Mouse (Mus musculus): ENCODE results near the gene Emilin2.

Emilin2 gene

GRCm38 (mm10) chr17:71301413-71301812, 10.4 kb downstream of the Emilin2 start:
- DNase-seq (ENCODE audit: inconsistent age in 2 of 2, low spot score in 1 of 2), result no peak

- peak; percentile 26 to 83 for DNase-seq (ENCODE audit: inconsistent age in 2 of 2, low spot score in 1 of 2)
Observed at GRCm38 (mm10) chr17:71300338-71300737, 11.4 kb downstream of the Emilin2 start.

- DNase-seq (ENCODE audit: inconsistent age in 2 of 2, low spot score in 1 of 2), result peak; percentile 28 to 75
Observed at GRCm38 (mm10) chr17:71299879-71300278, 11.9 kb downstream of the Emilin2 start.

- DNase-seq (ENCODE audit: inconsistent age in 2 of 2, low spot score in 1 of 2), result no peak
Observed at GRCm38 (mm10) chr17:71294570-71294969, 17.2 kb downstream of the Emilin2 start.

DNA sequence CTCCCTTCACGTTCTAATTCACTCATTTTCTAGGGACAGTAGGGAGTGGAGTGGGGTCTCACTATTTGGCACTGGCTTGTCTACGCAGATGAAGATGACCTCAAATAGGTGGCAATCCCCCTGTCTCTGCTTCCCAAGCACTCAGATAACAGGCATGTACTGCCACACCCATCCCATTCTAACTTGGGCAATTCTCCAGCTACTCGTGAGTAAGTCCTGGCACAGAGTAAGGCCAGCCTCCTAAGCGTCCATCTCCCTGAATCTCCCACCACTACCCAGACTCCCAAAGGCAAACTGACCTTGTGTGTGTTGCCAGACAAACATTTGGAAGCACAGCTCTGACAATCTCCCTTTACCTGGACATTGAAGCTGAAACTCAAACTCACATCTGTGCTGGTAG, 18.9 kb downstream of the Emilin2 start:
- DNase-seq (ENCODE audit: inconsistent age in 2 of 2, low spot score in 1 of 2), result peak in 1 of 2 experiments; percentile 77

DNA sequence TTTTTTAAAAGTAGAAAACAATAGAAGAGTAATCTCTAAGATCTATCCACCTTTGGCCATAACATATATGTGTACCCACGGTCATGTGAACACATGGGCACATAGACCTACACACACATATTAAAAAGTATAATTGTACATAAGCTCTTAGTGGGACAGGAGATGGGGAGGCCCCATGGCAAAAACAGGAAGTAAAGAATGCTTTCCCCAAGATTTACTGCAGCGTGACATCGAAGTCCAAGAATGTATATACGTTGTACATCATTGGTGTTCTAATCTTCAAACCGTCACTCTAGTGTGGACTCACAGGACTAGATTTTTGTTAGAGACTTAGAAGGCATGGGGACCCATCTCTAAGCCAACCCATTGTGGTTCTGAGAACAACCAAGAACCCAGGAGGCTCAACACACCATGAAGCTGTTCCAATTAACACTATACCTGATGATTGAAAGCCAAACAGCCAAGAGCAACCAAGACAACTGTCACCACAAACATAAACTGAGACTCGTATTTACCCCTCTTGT, 19.8 kb downstream of the Emilin2 start:
- no peak for DNase-seq (ENCODE audit: inconsistent age in 2 of 2, low spot score in 1 of 2)

GRCm38 (mm10) chr17:71290486-71291410, 21.0 kb downstream of the Emilin2 start:
- DNase-seq (ENCODE audit: inconsistent age in 2 of 2, low spot score in 1 of 2), result no peak

DNA sequence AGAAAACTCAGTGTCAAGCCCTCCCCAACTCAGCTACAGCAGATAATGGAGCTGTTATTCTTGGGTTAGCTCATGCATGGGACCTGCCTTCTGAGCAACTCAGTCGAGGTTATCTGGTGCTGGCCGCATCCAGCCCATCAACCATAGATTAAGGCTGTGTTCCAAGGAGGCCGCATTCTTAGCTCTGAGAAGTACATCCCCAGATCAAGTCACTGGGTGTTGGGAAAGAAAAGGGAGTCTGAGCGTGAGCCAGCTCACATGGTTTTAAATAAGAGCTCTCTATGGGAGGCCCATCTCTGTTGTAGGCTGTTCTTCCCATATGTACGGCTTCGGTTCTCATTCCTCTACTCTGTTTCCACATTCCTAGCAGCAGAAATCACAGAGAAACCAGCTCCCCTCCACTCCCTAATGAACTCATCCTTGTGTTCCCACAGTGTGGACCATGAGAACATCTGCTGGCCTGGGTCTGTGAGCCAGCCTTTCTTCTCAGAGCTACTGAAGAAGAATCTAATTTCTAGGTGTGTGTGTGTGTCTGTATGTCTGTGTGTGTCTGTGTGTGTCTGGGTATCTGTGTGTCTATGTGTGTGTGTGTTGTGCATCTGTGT, 22.1 kb downstream of the Emilin2 start:
- no peak for DNase-seq (ENCODE audit: inconsistent age in 2 of 2, low spot score in 1 of 2)

DNA sequence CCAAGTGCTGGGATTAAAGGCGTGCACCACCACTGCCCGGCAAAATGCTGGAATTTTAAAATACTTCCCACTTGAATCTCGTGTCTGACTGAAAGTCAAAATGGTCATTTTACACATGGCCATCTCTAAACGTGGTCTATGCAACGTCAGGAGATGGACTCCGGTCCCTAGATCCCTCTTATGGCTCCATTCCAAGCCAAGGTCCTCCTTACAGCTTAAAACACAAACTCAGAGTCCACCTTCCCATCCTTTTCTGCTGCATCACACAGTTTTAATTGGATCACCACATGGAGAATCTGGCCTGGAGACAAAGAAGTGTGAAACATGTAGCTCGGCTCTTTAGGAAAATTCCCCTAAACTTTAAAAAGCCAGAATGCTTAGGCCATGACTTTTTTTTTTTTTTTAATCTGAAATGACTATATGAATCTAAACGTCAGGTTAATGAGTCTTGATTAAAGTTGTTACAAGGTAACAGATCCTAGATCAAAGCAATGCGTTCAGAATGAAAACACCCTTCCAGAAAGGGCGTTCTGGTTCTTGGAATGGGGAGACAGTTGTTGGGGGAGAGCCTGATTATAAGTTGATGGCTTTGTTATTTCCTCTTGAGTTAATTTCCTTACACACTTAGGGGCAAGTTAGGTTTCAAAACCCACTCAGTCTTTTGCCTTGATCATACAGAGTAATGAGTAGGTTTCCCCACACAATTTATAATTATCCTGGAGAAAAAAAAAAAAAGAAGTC, 22.8 kb downstream of the Emilin2 start:
- no peak for DNase-seq (ENCODE audit: inconsistent age in 2 of 2, low spot score in 1 of 2)

- DNase-seq (ENCODE audit: inconsistent age in 2 of 2, low spot score in 1 of 2), result no peak
Observed at GRCm38 (mm10) chr17:71288145-71288758, 23.5 kb downstream of the Emilin2 start.

DNA sequence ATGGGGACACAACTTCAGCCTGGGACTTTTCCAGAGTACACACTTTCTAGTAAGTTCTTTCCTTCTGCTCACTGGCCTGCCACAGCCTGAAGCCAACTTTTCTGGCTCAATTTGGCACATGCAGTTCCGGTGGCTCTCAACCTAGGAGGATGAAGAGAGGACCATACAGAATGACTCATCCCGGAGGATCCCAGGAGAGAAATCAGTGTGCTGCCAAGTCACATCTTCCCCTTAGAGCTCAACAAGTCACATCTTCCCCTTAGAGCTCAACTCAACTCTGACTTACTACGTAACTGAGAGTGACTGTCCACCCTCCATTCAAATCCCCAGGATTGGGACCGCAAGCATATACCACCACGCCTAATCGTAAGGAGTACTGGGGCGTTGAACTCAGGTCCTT, 24.2 kb downstream of the Emilin2 start:
- no peak for DNase-seq (ENCODE audit: inconsistent age in 2 of 2, low spot score in 1 of 2)

DNA sequence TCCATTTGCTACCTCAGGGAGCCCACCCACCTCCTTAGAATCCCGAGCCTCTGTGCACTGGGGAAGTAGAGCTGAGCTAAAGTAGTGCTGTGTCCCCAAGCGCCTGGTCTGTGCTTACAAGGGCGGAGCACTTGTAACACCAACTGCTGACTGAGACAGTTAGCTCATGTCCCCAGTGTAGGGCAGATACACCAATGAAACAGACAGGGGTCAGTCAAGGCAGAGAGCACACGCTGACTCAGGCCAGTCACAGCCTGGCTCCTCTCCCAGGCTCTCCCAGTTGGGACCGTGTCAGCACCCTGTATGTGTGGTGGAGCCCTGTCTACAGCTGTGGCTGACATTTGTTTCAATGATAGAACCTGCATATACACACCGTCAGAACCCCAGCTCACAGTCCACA, 25.8 kb downstream of the Emilin2 start:
- peak; percentile 16 to 64 for DNase-seq (ENCODE audit: inconsistent age in 2 of 2, low spot score in 1 of 2)

GRCm38 (mm10) chr17:71284890-71285289, 26.9 kb downstream of the Emilin2 start:
- DNase-seq (ENCODE audit: inconsistent age in 2 of 2, low spot score in 1 of 2), result no peak

GRCm38 (mm10) chr17:71283237-71283636, 28.5 kb downstream of the Emilin2 start:
- DNase-seq (ENCODE audit: inconsistent age in 2 of 2, low spot score in 1 of 2), result peak in 1 of 2 experiments; percentile 43

GRCm38 (mm10) chr17:71282716-71283115, 29.1 kb downstream of the Emilin2 start:
- DNase-seq (ENCODE audit: inconsistent age in 2 of 2, low spot score in 1 of 2), result no peak

DNA sequence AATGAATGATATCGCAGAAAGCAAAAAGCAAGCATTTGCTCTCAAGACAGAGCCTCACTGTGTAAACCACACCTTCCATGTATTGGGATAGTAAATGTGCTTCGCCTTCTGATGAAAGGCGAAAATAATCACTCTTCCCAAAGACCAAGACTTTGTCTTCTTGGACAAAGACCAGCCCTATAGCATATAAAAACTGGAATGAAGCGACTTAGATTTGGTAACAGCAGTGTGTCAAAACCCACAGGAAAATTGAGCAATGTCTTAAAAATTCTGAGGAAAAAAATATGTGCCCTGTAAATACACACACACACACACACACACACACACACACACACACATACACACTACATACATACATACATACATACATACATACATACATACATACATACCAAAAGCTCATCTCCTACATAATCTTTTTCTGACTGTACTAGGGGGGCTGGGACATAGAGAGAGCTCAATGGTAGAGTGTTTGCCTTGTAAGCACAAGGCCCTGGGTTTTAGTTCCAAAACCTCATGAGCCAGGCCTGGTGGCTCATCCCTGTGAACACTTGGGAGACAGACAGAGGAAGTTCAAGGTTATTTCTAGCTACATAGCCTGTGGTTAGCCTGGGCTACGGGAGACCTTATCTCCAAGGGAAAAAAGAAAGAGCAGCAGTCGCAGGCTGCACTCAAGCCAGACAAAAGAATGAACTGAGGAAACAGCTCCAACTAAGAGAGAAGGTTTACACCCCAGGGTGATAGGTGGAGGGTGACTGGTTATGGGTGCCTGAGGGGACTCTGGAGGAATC, 33.9 kb downstream of the Emilin2 start:
- no peak for DNase-seq (ENCODE audit: inconsistent age in 2 of 2, low spot score in 1 of 2)

DNA sequence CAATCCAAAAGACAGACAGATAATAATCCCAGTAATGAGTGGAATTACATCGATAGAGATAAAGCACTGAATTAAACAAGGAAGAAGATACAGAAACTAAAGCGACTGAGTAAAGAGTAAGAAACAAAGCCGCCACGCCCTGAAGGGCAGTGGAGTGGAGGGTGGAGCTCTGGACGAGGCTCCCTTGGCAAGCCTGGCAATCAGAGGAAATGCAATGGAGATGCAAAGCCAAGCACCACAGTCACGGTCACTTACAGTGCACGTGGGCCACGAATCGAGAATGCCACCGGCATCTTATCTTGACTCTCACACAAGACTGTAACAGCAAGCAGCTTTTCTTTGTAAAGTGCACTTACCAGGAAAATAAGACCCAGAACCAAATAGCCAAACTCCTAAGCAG, 35.0 kb downstream of the Emilin2 start:
- DNase-seq (ENCODE audit: inconsistent age in 2 of 2, low spot score in 1 of 2), result no peak

DNA sequence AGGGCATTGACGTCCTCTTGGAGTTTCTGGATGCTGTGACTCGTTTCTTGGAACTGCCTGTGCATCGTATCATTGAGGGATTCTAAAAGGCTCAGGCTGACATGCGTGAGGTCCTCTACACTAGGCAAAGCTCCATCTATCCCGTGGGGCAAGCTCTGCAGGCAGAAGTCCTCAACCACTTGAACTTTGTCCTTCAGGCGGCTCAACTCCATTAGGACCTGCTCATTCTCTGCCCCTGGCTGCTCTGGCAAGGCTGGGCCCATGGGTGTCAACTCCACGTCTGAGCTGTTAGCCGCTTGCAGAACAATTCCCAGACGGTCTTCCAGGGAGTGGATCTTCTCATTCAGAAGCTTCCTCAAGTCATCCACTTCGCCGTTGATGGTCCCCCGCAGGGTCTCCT, 37.9 kb downstream of the Emilin2 start:
- DNase-seq (ENCODE audit: inconsistent age in 2 of 2, low spot score in 1 of 2), result no peak

DNA sequence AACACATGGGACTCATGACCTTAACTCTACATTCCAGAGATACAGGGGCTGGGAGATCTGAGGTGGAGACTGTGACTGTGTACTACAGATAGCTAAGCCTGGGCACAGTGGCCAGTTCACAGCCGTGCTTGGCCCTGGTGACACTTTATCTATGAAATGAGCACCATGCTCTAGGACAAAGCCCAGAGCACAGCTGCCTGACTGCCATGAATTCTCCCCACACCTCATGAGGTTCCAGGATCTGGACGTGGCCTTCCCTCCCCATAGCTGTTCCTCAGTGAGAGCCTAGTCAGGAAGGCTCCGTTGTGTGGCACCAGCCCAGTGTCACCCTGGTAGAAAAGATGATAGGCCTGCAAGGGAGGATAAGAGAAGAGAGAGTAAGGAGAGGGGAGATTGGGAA, 43.2 kb downstream of the Emilin2 start:
- DNase-seq (ENCODE audit: inconsistent age in 2 of 2, low spot score in 1 of 2), result no peak

DNA sequence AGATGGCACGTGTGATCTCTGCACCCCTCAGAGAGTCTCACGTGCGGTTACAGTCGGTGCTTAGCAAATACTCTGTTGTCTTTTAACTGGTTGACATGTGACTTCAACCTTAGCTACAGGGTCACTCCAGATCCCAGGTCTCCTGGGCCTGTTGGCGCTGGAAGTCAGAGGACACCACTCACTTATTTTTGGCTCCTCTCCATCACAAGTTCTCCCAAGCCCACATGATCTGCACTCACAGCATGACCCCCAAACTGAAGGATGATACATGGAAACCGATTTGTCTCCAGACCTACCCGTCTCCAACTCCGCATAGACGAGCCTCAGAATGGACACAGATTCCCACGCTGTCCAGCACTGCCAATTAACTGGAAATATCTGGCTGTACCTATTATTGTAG, 43.6 kb downstream of the Emilin2 start:
- DNase-seq (ENCODE audit: inconsistent age in 2 of 2, low spot score in 1 of 2), result no peak
